Mouse (Mus musculus): ENCODE results near the gene Ddx42.

The Ddx42 gene

DNA sequence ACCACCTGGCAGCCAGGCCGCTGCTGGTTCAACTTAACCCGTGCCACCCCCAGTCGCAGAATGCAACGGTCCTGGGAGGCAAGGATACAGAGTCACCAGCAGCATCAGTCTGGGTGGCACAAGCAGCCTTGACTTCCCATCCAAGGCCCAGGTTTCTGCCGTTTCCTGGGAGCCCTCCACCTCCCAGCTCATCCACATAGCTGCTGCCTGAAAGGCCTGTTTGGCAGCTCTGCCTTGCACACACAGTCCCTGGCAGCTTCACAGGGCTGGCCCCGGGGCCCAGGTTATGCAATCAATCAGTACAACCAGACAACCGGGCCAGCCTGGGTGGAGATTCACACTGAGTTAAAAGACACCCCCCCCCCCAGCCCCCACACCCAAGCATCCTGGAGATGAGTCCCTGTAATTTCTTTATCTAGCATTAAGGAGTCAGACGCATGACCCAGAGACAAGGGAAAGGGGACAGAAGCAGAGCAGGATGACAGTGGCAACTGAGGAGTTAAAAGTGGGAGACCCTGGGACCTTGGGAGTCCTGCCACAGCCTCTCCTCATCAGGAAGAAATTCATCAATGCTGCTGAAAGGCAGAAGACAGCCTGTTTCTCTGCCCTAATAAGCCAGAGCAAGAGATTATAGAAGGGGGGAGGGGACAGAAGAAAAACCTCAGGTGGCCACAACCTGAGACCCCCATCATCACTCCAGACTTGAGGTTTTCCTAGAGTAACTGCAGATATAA lies 51.8 kb downstream of the Ddx42 start:
- DNase-seq (ENCODE audit: low read depth, low spot score), result no peak

DNA sequence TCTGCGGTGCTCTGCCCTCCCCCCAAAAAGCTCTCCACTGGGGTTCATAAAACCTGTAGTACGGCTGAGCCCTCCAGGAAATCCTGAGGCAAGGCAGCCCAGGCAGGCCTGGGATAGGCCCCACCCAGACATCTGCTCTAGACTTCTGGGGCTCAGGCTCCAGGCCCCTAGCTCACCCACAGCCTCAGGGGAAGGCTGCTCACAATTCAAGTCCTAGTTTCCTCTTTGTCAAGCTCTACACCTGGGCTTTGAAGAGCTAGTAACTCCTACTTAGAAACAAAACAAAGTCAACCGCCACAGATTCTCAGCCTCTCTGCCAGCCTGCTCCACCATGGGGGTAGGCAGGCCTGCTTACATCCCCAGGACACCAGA lies 52.3 kb downstream of the Ddx42 start:
- DNase-seq (ENCODE audit: low read depth, low spot score), result peak; percentile 31

- DNase-seq (ENCODE audit: low read depth, low spot score), result no peak
These were observed 54.5 kb downstream of the Ddx42 start for GRCm38 (mm10) chr11:106271131-106271793.

- DNase-seq (ENCODE audit: low read depth, low spot score), result no peak
These were observed 55.3 kb downstream of the Ddx42 start for GRCm38 (mm10) chr11:106271794-106272643.

GRCm38 (mm10) chr11:106272644-106273310 lies 56.1 kb downstream of the Ddx42 start, which contains the start of gene Smarcd2:
Gene Smarcd2, minus strand, starts transcription at chr11:106272972.
- DNase-seq (ENCODE audit: low read depth, low spot score), result peak; percentile 97

- DNase-seq (ENCODE audit: low read depth, low spot score), result no peak
These were observed 56.6 kb downstream of the Ddx42 start for GRCm38 (mm10) chr11:106273311-106273684.

DNA sequence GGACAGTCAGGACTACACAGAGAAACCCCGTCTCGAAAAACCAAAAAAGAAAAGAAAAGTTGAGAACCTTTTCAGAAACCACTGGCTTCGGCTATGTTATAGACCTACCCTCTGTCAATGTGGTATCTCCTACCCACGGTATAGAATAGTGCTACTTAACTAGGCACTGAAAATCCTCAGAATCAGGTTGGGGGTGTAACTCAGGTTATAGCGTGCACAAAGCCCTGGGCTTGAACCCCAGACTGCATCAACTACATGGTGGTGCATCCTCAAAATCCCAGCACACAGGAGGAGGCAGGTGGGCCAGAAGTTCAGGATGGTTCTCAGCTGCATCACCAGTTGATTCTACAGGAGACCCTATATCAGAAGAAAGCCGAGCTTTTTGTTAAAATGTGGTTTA lies 57.1 kb downstream of the Ddx42 start:
- DNase-seq (ENCODE audit: low read depth, low spot score), result no peak

DNA sequence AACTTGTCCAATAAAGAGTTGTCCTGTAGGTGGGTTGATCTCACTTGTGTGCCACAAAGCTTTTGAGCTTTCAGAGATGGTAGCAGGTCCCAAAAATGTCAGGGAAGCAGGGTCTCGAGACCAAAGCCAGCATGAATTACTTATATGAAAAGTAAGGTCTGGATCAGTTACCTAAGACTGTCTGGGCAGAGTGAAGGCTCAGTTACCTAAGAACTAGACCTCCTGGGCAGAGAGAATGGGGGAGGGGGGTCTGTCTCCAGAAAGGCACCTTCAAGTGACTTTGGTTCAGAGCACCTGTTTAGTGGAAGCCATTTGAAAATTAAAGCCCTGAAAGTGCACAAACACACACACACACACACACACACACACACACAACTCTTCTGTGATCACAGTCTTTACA lies 57.6 kb downstream of the Ddx42 start:
- DNase-seq (ENCODE audit: low read depth, low spot score), result no peak

- no peak for DNase-seq (ENCODE audit: low read depth, low spot score)
These were observed 58.3 kb downstream of the Ddx42 start for GRCm38 (mm10) chr11:106274971-106275411.

GRCm38 (mm10) chr11:106276454-106276853 lies 59.7 kb downstream of the Ddx42 start, which contains the start of gene Tcam1:
Gene Tcam1, plus strand, starts transcription at chr11:106276672.
- DNase-seq (ENCODE audit: low read depth, low spot score), result peak; percentile 98

- no peak for DNase-seq (ENCODE audit: low read depth, low spot score)
These were observed 65.7 kb downstream of the Ddx42 start for GRCm38 (mm10) chr11:106282452-106282851.

GRCm38 (mm10) chr11:106283371-106283770 lies 66.6 kb downstream of the Ddx42 start:
- DNase-seq (ENCODE audit: low read depth, low spot score), result no peak

DNA sequence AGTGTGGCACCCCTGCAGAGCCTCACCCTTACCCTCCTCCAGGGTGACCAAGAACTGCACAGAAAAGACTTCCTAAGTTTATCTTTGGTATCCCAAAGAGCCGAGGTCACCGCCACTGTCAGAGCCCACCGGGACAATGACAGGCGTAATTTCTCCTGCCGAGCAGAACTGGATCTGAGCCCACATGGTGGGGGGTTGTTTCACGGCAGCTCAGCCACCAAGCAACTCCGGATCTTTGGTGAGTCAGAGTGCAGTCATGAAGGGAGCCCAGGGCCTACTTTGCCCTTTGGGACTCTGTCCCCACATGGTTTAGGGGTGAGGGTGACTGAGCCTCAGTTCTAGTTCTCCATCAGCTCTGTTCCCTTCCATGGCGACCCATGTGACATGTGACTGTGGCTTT lies 67.4 kb downstream of the Ddx42 start:
- DNase-seq (ENCODE audit: low read depth, low spot score), result no peak

DNA sequence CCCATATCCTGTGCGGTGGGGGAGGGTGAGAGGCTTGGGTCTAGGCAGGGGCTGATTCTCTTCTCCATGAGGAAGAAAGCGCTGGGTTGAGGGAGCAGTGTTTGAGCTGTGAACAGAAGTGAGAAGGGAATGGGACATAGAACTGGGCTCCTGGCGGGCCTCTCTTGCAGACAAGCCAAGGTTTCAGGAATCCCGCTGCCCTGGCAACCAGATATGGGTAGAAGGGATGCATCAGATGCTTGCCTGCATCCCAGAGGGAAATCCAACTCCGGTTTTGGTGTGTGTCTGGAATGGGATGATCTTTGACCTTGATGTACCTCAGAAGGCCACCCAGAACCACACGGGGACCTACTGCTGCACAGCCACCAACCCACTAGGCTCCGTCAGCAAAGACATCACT lies 69.5 kb downstream of the Ddx42 start:
- no peak for DNase-seq (ENCODE audit: low read depth, low spot score)

DNA sequence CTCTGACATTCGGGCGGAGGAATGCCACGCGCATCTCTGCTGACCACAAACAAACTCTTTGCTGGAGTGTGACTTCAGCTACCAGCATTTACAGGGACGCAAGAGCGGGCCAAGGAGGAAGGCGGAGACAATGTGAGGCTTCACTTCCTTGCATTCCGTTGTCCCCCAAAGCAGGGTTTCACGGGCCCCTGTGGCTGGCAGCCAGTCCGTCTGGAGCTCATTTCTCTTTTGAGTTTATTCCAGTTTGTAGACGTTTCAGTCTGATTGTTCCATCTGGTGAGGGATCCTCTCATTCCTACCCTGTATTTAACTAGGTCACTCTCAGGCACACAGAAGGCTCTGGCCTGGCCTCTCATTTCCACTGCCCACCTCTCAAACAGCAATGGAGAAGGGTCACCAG lies 70.3 kb downstream of the Ddx42 start:
- DNase-seq (ENCODE audit: low read depth, low spot score), result no peak

DNA sequence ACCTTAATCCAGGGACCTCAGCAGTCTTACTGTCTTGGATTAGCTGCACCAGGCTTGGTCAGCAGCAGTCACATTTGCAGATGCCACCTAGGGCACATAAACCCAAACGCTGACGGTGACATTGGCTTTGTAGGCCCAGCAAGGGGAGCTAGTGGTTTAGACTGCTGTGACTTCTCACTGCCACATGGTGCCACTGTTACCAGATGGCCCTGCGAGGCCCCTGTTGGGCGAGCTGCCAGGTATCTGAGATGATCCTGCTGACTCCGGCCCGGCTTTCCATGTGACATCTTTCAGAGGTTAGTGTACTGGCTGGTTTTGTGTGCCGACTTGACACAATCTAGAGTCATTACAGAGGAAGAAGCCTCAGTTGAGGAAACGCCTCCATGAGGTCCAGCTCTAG lies 72.6 kb downstream of the Ddx42 start:
- DNase-seq (ENCODE audit: low read depth, low spot score), result no peak

DNA sequence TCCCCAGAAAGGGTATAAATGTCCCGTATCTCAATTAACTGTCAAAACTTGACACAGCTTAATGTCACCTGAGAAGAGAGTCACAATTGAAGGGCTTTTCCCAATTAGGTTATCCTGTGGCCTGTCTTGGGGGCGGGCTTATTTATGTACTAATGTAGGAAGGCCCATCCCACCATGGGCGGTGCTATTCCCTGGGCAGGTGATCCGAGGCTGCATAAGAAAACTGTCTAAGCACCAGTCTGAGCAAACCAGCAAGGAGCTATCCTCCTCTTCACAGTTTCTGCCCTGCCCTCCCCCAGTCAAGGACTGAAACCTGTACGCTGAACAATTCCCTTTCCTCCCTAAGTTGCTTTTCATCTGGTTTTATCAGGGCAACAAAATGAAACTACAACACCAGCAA lies 73.7 kb downstream of the Ddx42 start:
- no peak for DNase-seq (ENCODE audit: low read depth, low spot score)

DNA sequence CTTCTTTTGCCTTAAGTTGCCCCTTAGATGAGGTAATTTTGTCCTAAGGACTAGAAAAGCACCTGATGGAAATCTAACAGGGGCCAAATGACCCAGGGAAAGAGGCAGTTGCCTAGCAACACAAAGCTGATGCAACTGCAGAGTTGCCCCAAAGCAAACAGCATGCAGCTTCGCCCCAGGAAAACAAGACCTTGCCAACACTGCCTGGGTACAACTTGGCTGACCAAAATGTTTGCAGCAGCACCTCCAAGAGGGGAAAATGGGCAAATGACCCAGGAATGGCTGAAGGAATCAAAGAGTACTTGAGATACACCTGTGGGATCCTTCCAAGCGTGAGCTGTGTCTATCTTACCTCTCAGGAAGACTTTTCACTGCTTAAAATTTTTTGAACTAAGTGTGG lies 75.1 kb downstream of the Ddx42 start:
- no peak for DNase-seq (ENCODE audit: low read depth, low spot score)
